Mouse (Mus musculus) megakaryocyte-erythroid progenitor cell, adult 5-6 weeks (primary cell): ENCODE measurements at regions not wholly inside any gene's neighbourhood (a gene's known extent, or its start where the extent isn't known, plus 50 kb on each side); places are given as distances from the start of the nearest gene placed in this dataset.

ENCODE experiments used
- ATAC-seq: replicated peaks from 2 replicates; pipeline ENCODE4 v1.8.0; 2016; ENCODE audit warnings: mild to moderate bottlenecking, inconsistent platforms; ENCODE audit not compliant: severe bottlenecking, poor library complexity, low FRiP score, low TSS enrichment

- peak; percentile 71; the same call in 1 of the 2 replicates for ATAC-seq
Measured at GRCm38 (mm10) chr17:47146640-47147039, 136.3 kb upstream of the Ubr2 start.

GRCm38 (mm10) chr17:47145590-47145989, 135.2 kb upstream of the Ubr2 start:
- no peak for ATAC-seq

- no peak for ATAC-seq
Measured at GRCm38 (mm10) chr17:47144996-47145395, 134.6 kb upstream of the Ubr2 start.

- no peak for ATAC-seq
Measured at GRCm38 (mm10) chr17:47144460-47144859, 134.1 kb upstream of the Ubr2 start.

- ATAC-seq, result no peak
Measured at GRCm38 (mm10) chr17:47143898-47144297, 133.5 kb upstream of the Ubr2 start.

DNA sequence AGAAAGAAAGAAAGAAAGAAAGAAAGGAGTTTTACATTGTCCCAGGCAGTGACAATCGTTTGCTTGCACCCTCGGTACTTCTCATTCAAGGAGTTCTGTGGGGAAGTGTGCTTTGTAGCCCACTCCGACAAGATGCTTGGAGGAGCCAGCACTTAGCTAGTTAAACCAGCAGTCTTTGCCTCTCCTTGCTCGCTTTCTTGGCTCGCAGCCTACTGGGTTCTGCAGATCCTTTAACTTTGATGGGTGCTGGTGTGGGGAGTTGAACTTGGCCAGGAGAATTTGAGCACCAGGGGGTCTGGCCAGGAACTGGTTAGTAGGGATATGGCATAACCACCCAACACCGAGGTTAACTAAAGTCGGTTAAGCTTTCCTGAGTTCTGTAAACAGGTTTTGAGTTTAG, 132.5 kb upstream of the Ubr2 start:
- no peak for ATAC-seq

DNA sequence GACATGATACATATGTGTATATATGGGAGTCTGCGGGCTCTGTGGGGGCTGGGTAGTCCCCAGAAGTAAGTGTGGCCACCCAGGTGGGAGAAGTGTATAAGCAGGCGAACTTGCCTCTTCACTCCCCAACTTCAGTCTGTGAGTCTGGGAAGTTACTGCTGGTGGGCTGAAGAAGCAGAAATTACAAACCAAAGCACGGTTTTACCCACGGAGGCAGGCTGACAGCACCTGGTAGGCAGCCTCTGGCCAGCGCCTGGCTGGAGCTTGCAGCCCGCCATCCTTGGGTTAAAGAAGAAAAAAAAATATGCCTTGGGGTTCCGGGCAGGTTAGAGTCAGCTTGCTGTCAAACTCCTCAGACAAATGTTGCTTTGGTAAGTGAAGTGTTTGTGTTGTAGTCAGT, 131.9 kb upstream of the Ubr2 start:
- ATAC-seq, result no peak

GRCm38 (mm10) chr17:47141843-47142215, 131.5 kb upstream of the Ubr2 start:
- no peak for ATAC-seq

DNA sequence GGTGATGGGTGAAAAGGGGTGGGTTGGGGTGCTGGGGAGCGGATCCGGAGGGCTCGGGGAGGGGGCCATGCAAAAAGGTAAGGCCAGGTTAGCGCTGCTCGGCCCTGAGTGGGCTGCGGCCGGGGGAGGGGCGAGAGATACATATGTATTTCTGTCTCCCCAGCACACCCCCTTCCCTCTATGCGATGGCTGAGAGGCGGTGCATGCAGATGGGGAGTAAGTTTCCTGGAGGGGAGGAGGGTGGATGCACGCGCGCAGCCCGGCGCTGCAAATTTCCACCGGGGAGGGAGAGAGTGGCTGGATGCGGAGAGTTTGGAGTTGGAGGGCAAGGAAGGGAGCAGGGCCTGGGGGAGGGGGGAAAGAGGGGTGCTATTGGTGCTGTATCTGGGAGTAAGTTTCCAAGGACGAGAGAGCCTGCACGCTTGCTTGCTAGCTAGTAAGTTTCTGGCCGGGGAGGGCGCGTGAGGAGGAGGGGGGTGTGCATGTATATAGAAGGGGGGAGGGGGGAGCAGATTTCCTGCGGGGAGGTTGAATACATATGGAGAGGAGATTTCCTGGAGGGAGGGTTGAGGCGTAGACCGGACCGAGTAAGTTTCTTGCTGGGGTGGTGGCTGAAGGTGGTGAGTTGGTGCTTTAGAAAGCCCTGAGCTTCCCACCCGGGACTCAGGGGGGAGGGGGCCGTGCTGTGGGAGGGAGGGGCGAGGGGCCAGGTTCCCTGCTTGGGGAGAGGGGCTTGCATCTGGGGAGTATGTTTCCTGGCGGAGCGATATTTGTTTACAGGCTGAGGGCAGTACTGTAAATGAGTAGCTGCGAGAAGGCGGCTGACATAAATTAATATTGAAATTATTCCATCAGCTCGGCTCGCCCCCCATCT, 130.8 kb upstream of the Ubr2 start:
- 0 out of 2 replicates have a peak, but pooled peaks have one; percentile 16 for ATAC-seq

DNA sequence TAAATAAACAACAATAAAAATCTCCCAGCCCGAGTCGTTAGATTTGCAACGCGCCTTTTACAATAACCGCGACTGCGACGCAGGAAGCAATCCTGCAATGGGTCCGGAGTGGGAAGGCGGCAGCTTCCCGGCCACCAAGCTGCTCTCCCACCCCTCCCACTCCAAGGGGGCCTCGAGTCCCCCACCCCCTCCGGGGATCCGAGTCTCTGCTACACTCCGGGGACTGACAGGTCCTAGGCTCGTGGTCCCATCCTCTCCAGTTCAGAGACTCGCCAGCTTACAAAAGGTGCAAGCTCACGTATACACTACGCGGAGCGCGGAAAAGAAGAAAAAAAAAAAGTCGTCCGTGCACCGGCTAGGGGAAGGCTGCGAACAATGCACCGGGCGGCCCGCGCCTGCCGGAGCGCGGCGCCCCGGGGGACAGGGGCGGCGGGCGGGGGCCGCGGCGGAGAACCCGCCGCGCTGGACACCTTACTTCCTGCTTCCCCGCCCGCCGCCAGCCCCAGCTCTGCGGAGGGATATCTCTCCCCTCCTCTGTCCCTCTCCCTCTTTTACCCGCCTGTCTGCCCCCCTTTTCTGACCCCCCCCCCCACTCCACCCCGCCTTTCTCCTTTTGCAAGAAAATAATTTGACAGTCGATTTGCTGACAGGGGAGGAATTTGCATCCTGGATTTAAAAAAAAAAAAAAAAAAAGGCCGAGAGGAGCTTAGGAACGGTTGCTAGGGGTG, 130.0 kb upstream of the Ubr2 start:
- no peak for ATAC-seq

- peak; percentile 58 for ATAC-seq
Measured at GRCm38 (mm10) chr17:47139730-47140231, 129.4 kb upstream of the Ubr2 start.

GRCm38 (mm10) chr17:47139171-47139617, 128.8 kb upstream of the Ubr2 start:
- no peak for ATAC-seq

DNA sequence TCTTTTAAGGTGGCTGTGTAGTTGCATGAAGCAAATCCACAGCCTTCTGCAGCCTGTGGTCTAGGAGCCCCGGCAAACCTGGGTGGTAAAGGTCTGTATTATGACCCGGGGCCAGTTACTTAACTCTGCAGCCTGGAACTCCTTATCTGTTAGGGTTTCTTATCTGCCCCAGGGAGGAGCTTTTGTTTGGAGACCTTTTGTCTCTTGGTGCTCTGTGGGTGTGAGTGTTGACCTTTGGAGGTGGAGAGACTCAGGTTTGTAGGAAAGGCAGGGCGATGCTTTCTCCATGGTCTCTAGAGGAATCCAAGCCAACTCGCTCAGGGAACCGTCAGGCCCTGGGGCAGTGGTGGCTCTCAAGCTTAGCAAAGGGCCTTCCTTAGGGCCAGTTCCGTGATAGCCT, 127.8 kb upstream of the Ubr2 start:
- 0 out of 2 replicates have a peak, but pooled peaks have one; percentile 5 for ATAC-seq

DNA sequence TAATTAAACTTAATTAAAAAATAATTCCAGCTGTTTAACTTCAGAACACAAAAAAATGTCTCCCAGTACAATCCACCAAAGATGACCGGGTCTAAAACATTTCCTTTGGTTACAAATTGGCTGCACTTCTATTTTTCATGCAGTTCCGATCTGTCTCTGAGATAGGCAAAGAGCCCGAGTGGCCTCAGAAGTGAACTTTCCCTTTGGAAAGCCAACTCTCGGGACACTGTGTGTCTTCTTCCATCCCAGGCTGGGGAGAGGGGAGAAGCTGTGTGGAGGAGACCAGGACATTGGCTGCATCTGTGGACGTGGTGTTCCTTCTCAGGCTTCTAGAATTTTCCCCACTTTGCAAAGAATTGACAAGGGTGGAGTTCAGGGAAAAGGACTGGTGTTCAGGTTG, 125.0 kb upstream of the Ubr2 start:
- no peak for ATAC-seq

DNA sequence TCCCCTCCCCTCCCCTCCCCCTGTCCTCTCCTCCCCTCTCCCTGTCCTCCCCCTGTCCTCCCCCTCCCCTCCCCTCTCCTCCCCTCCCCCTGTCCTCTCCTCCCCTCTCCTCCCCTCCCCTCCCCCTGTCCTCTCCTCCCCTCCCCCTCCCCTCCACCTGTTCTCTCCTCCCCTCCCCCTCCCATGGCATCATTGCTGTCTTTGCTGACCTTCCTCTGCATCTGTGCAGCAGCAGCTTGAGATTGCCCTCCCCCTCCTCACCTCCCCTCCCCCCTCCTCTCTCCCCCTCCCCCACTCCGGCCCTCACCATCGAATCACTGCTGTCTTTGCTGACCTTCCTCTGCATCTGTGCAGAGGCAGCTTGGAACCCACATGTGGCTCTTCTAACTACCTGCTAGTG, 123.4 kb upstream of the Ubr2 start:
- no peak for ATAC-seq

GRCm38 (mm10) chr17:47127571-47127970, 117.2 kb upstream of the Ubr2 start:
- ATAC-seq, result no peak

- no peak for ATAC-seq
Measured at GRCm38 (mm10) chr17:47123576-47123975, 113.2 kb upstream of the Ubr2 start.

DNA sequence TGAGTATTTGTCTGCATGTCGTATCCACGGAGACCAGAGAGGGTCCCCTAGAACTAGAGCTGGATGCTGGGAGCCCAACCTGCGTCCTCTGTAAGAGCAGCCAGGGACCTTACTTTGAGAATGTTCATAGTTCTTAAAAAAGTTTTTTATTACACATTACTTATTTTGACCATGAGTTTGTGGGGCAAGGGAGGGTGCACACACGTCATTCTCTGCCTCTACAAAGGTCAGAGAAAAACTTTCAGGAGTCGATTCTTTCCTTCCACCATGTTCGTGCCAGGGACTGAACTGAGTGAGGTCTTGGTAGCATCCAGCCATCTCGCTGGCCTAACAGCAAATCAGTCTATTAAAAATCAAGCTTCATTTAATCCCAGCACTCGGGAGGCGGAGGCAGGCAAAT, 111.9 kb upstream of the Ubr2 start:
- no peak for ATAC-seq

DNA sequence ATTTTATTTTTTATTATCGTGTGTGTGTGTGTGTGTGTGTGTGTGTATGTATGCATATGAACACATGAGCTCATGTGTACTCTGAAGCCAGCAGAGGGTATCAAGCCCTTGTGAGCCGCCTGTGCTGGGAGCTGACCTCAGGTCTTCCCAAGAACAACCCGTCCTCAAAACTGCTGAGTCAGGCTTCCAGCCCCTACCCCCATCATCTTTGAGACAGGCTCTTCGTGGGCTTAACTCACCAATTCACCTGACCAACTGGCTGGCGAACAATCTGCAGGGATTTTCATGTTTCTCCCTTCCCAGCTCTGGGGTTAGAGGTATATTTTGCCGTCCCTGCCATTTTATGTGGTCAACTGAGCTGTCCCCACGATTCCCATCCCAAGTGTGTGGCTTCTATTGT, 107.7 kb upstream of the Ubr2 start:
- ATAC-seq, result no peak

GRCm38 (mm10) chr17:47115754-47116153, 105.4 kb upstream of the Ubr2 start:
- 0 out of 2 replicates have a peak, but pooled peaks have one; percentile 57 for ATAC-seq
